Mouse (Mus musculus): Measurements from ENCODE around the gene Nptxr.
"Not testable (repeated sequence)": the region's sequence is repeated elsewhere in the genome, so short reads cannot be mapped to it uniquely, and the experiment has no call there.

Gene Nptxr

GRCm38 (mm10) chr15:79822265-79823199, 18.0 kb upstream of the Nptxr start:
- DNase-seq (ENCODE audit: low spot score): peak; percentile 36

GRCm38 (mm10) chr15:79818325-79818724, 13.8 kb upstream of the Nptxr start:
- no peak for DNase-seq (ENCODE audit: low spot score)

DNA sequence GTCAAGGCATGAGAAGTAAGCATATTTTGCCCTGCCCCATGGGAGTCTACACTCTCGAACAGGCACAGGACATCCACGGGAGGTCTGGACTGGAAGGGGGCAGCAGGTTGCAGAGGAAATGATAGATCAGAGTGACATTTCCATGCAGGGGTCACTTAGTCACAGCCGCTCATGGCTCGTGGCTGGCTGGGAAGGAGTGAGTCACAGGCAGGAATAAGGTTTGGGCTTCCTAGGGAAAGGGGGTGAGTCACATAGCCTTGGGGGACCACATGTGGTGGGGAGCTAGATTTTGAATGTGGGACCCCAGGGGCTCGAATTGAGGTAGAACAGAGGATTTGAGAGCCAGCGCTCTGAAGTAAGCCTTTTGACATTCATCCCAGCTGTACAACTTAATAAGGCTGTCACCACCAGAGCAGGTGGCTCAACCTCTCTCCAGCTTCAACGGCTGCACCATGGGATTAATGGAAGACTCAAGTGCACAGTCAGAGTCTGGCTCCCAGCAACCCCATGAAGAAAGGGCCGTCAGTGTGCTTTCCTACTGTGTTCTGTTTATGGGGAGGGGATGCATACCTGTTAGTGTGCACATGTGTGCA, 9.2 kb upstream of the Nptxr start:
- DNase-seq (ENCODE audit: low spot score): no peak

DNA sequence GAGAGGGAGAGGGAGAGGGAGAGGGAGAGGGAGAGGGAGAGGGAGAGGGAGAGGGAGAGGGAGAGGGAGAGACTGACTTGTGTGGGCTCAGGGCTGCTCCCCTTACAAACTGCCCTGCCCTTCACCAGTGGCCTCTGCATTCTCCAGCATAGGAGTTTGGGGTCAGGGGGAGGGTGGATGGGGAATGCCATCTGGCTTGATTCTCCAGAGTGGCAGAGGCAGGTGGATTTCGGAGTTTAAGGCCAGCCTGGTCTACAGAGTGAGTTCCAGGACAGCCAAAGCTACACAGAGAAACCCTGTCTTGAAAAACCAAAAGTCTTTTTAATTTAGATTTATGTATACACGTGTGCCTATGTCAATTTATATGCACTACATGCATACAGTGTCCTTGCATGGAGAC, 8.3 kb upstream of the Nptxr start:
- DNase-seq (ENCODE audit: low spot score): not testable (repeated sequence)

DNA sequence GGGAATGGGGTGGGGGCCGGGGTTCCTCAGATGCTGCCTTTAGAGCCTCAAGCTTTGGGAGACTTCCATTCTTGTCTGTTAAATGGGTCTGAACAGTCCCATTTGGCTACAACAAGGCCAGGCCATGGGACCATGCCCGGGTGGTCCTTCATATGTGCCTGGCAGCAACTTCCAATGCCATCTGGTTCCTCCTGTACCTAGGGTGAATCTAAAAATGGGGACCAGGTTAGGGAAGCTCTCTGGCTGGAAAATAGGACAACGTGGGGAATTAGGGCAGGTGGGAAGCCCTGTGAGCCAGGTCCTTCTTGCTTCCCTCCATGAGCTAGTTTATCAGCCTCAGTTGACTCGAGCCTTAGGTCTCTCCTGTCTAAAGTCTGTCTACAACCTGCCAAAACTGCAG, 6.4 kb upstream of the Nptxr start:
- no peak for DNase-seq (ENCODE audit: low spot score)

DNA sequence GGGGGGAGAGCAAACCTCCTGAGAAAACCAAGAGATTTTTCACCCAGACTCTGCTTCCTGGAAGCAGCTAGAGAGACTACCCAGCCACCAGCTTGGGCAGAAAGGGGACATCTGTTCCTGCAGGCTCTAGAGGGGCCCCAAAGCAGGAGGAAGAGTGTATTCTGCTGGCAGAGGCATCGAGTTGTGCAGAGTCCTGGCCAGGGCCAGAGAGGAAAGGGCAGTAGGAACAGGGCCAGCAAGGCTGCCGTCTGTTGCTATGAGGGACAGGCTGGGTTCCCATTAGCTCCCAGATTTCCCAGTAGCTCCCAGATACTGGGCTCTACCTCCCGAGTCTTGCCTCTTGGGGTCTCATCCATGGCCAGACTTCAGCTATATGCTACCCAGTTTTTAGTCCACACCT, 5.5 kb upstream of the Nptxr start:
- DNase-seq (ENCODE audit: low spot score): no peak

GRCm38 (mm10) chr15:79808658-79809057, 4.1 kb upstream of the Nptxr start:
- DNase-seq (ENCODE audit: low spot score): no peak

DNA sequence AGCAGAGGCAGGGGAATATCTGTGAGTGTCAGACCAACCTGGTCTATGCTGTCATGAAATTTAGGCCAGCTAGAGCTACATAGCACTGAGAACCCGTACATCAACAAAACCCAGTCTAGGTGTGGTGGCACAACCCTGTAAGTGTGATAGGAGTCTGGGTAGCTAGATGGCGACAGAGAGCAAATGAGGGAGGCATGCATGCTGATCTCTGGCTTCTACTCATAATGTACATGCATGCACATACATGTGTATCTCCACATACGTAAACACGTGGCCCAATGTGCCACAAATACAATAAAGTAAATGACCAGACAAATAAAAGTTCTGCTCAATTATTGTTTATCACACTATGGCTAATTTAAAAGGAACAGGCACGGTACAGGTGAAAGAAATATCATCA, 3.5 kb upstream of the Nptxr start:
- peak; percentile 22 for DNase-seq (ENCODE audit: low spot score)

DNA sequence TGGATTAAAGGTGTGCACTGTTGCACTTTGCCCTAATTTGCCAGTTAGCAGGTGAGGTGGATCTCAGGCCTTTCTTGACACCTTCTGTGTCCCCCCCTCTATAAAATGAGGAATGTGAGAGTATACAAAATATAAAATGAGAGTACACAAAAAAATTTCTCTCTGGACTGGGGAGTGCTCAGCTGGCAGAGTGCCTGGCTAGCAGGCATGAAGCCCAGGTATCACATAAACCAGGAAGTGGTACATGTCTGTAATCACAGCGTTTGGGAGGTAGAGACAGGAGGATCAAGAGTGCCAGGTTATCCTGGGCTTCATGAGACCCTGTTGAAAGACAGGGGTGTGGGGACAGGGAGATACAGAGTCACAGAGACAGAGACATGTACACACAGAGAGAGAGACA, 2.5 kb upstream of the Nptxr start:
- no peak for DNase-seq (ENCODE audit: low spot score)

DNA sequence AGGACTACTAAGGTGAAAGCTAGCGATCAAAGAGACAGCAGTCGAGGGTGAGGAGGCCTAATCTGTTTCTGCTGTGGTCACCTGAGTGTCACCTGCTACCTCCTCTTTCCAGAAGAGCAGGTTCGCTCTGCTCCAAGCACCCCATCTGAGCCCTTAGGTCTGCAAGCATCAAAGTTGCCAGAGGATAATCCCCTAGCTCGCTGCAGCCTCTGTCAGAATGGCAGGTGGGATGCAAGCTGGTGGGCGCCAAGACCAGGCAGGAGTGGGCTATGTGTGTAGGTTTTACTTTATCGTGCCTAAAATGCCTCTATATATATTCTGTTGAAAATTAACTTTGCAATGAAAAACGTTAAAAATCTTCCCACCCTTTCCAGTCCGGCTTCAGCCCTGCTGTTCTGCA, 680 bp upstream of the Nptxr start:
- DNase-seq (ENCODE audit: low spot score): no peak

DNA sequence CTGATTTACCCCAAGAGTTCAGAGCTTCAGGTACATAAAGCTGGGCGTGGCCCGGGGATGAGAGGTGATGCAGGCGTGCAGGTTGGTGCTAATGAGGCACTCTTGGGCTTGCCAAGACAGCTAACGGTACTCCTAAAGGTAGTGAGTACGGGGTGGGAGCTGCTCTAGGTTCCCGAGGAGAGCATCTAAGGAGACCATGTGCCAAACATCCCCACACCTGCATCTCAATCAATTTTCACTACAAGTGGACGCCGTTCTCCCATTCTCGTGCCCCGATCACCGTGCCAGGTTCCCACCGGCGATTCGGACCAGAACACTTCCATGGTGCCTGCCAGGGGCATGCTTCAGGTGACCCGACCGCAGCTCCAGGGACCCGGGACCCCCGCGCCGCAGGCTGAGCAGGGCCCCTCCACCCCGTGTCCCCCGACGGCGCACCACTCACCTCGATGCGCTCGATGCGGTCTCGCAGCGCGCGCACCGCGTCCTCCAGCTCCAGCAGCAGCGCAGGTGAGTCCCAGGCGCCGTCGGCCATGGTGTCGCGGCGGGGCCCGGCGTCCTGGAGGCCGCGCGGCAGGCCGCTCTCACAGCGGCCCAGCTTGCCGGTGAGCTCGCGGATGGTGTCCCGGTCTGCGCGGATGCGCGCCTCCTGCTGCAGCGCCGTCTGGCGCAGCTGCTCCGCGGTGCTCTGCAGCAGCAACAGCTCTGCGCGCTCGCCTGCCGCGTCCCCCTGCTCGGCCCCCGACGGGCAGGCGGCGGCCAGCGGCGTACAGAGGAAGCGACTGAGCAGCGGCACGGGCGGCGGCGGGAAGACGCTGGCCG, 824 bp downstream of the Nptxr start:
- no peak for DNase-seq (ENCODE audit: low spot score)

DNA sequence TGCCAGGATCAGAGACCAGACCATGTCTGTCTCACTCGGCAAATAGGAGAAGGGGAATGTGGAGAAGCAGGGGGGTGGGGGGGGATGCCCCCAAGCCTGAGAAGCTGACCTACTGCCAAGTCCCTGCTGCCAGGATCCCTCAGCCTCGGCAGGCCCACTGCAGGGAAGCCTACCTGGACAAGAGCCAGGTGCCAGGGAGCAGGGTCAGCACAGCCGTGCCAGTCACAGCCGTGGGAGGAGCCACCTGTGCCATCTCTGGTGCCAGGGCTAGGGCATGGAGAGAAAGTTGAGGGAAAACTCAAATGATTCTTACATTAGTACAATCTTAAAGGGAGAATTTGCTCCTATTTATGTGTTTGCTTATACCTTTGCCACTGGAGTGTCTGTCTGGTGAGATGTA, 2.3 kb downstream of the Nptxr start:
- no peak for DNase-seq (ENCODE audit: low spot score)

DNA sequence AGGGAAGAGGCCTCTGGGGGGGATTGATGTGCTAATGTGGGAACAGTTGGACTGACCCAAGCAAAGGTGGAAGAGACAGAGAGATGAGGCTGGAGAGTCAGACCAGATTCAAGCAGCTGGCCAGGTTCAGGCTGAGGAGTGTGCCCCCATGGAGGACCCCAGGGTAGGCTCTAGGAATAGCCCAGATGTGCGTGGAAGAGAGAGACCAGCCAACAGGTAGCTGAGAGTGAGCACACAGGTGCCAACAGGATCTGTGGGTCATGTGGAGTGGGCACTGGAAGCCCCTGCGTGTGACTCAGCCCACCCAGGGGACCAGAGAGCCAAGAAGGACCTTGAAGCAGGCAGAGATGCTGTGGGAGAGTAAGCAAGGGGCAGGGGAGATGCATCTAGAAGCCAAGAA, 2.9 kb downstream of the Nptxr start:
- DNase-seq (ENCODE audit: low spot score): no peak

DNA sequence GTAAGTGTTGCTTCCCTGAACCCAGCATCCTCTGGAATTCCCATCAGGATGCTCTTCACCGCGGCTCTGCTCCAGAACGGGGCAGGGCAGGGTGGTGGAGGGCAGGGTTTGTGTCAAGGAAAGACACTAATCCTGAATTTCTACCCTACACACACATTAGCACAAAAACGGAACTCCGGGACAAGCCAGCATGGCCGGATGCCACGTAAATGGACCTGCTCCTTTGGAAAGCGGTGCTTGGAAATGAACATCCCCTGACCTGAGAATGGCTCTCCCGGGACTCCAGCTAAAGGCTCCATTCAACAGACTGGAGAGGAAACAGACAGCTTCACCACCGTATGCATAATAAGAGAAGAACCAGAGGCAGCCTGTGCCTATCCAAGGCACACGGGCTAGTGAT, 3.9 kb downstream of the Nptxr start:
- DNase-seq (ENCODE audit: low spot score): no peak

DNA sequence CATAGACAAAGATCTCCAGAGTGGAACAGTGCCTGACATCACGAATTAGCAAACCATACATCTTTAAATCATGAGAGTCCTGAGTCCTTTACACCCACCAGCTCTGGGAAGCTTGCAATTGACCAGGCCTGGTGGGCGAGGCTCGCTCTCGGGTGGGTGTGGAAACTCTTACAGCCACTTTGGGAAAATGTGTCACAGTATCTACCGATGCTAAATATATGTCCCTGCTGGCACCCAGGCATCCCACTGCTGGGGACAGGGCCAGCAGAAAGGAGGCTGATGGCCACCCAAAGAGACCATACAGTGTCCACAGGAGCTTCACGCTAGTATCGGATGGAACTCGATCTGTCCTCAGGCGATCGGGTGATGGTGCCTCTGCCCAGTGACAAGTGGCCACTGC, 6.0 kb downstream of the Nptxr start:
- no peak for DNase-seq (ENCODE audit: low spot score)

DNA sequence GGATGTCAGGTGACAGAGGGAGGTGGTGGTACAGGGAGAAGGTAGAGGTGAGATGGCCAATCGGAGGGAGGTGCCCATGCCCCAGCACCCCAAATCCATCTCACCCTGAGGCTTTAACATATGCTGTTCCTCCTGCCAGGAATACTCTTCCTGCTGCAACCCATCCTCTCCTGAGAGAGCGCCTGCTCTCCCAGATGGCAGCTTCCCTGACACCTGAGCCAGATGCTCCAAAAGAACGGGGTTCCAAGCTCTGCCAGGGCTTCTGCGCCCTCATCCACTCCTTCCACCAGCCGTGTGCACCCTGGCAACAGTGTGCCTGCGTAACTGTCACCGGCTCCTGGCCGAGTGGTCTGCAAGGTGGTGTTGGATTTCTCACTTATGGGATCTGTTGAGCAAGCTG, 6.9 kb downstream of the Nptxr start:
- no peak for DNase-seq (ENCODE audit: low spot score)

- DNase-seq (ENCODE audit: low spot score): no peak
These were observed 7.5 kb downstream of the Nptxr start for GRCm38 (mm10) chr15:79797096-79797495.

- DNase-seq (ENCODE audit: low spot score): no peak
These were observed 8.3 kb downstream of the Nptxr start for GRCm38 (mm10) chr15:79796256-79796655.

- no peak for DNase-seq (ENCODE audit: low spot score)
These were observed 10.4 kb downstream of the Nptxr start for GRCm38 (mm10) chr15:79794173-79794572.

GRCm38 (mm10) chr15:79793076-79793475, 11.5 kb downstream of the Nptxr start:
- DNase-seq (ENCODE audit: low spot score): no peak

GRCm38 (mm10) chr15:79792455-79792854, 12.1 kb downstream of the Nptxr start:
- DNase-seq (ENCODE audit: low spot score): no peak

- peak; percentile 62 for DNase-seq (ENCODE audit: low spot score)
These were observed 13.1 kb downstream of the Nptxr start for GRCm38 (mm10) chr15:79791502-79791901.

DNA sequence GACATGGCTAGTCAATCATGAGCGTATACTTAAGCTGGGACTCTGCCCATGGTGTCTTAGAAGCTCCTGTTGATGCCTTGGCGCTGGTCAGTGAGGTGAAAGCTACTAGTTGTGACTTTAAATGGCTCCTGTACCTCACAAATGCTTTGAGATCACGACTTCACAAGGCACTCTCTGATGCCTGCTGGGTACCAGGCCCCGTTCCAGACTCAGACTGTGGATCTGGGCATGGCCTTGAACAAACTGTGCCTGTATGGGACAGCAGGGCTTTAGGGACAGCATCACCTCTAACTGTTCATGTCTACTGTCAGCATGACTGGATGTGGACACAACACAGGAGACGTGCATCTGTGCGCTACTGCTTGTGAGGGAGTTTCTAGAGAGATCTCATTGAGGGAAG, 13.7 kb downstream of the Nptxr start:
- no peak for DNase-seq (ENCODE audit: low spot score)
